Mouse (Mus musculus) heart, postnatal 0 days (tissue): Measurements from ENCODE around the gene Gm10642. TPM values are rescaled to one million over a fixed set of nuclear protein-coding genes. Genes with fewer than 3 reads are reported as not detected.

Experiments
- ATAC-seq: fragments of 200-750 bp; cut with Nextera tagmentation; 2 replicates; pipeline ENCODE4 v1.8.0; 2017; ENCODE audit warnings: low read depth, moderate number of reproducible peaks, moderate library complexity; ENCODE audit not compliant: insufficient read depth
- DNase-seq: peaks from one replicate; pipeline ENCODE4 v3.0.0-alpha.2; 2016; ENCODE audit warnings: low spot score
- H3K27ac ChIP-seq: fragments of 300-500 bp; sonication (generic); 2 replicates; pipeline ENCODE4 v1.5.1; 2014; ENCODE audit warnings: low read depth, mild to moderate bottlenecking
- H3K27me3 ChIP-seq: fragments of 300-500 bp; sonication (generic); 2 replicates; pipeline ENCODE4 v1.6.1; 2014; ENCODE audit warnings: low read length, mixed read lengths; ENCODE audit not compliant: control insufficient read depth, insufficient read depth
- H3K36me3 ChIP-seq: fragments of 300-500 bp; sonication (generic); replicated peaks from 2 replicates; pipeline ENCODE4 v1.6.1; 2014; ENCODE audit warnings: low read length, mixed read lengths; ENCODE audit not compliant: control insufficient read depth, insufficient read depth
- H3K4me1 ChIP-seq: fragments of 300-500 bp; sonication (generic); 2 replicates; pipeline ENCODE4 v1.6.1; 2014; ENCODE audit warnings: antibody characterized with exemption; ENCODE audit not compliant: control insufficient read depth, insufficient read depth
- H3K4me2 ChIP-seq: fragments of 300-500 bp; sonication (generic); 2 replicates; pipeline ENCODE4 v1.6.1; 2014; ENCODE audit warnings: low read depth, mild to moderate bottlenecking, low read length, moderate library complexity
- H3K4me3 ChIP-seq: fragments of 300-500 bp; sonication (generic); 2 replicates; pipeline ENCODE4 v1.5.1; 2014; ENCODE audit warnings: low read depth, low read length
- H3K9ac ChIP-seq: fragments of 300-500 bp; sonication (generic); replicated peaks from 2 replicates; pipeline ENCODE4 v1.6.1; 2014; ENCODE audit warnings: low read depth, low read length, mixed read lengths
- H3K9me3 ChIP-seq: fragments of 300-500 bp; sonication (generic); replicated peaks from 2 replicates; pipeline ENCODE4 v1.6.1; 2016; ENCODE audit warnings: low read length; ENCODE audit not compliant: control insufficient read depth
- CTCF ChIP-seq: IDR thresholded peaks from 2 replicates; pipeline ENCODE4 v1.5.1; 2016; ENCODE audit warnings: antibody characterized with exemption, control low read depth, low read depth
- EP300 ChIP-seq: IDR thresholded peaks from 2 replicates; pipeline ENCODE4 v1.6.1; 2016; ENCODE audit warnings: antibody characterized with exemption, low read depth
- WGBS: fragments of 180-500 bp; shearing (Covaris S2); extraction: QIAGEN DNeasy Blood & Tissue Kit; methylation state at CpG from one replicate; pipeline ENCODE4 v1.1.7; 2014; 5-methylcytosine and 5-hydroxymethylcytosine counted together
- polyA plus RNA-seq: library from polyadenylated mRNA; unstranded; fragments of >200 nt; fragmentation: Nextera tagmentation; extraction: Ambion mirVana; gene quantifications from 2 replicates; pipeline ENCODE4 v1.2.1, GENCODE M21; 2015
- total RNA-seq: library from RNA; depleted of rRNA; stranded (reverse); fragments of >200 nt; gene quantifications from 2 replicates; pipeline ENCODE4 v1.2.3, GENCODE M21; 2014; ENCODE audit warnings: low replicate concordance

Gene Gm10642
- total and polyA plus RNA-seq, 2 experiments from 2014 or later: 0.78 TPM; not detected in 1

DNA sequence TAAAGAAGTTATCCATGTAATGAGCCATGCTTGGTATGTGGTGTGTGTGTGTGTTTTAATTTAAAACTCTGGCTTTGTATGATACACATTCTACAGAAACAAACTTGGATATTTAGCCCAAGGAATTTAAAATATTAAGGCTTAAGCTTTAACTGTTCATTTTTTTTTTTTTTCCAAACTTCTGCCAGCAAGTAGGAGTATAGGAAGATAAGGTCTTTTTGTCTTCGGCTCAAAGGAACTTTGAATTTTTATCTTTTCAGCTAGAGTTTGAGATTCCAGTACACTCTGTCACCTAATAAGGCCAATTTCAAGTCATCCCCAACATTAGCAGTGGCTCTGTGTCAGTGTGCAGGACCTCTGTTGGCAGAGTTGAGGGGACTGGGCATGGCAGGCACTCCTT is 26.2 kb downstream of the Gm10642 start:
- Histone ChIP-seq H3K9me3 (no peaks in the 10 kb centered on the region), H3K4me1 (peaks cover 15% of the 10 kb centered on the region), H3K4me2 (no peak overlapping the region), H3K36me3 (no peaks in the 10 kb centered on the region), H3K27me3 (no peaks in the 10 kb centered on the region), H3K9ac (no peak overlapping the region), H3K27ac (no peak overlapping the region), H3K4me3 (no peak overlapping the region)
- ATAC-seq (no peak), DNase-seq (no peak)
- TF ChIP-seq CTCF (no peak), EP300 (no peak)
- 43% methylated on average over 1 of the region's 1 CpGs for WGBS

DNA sequence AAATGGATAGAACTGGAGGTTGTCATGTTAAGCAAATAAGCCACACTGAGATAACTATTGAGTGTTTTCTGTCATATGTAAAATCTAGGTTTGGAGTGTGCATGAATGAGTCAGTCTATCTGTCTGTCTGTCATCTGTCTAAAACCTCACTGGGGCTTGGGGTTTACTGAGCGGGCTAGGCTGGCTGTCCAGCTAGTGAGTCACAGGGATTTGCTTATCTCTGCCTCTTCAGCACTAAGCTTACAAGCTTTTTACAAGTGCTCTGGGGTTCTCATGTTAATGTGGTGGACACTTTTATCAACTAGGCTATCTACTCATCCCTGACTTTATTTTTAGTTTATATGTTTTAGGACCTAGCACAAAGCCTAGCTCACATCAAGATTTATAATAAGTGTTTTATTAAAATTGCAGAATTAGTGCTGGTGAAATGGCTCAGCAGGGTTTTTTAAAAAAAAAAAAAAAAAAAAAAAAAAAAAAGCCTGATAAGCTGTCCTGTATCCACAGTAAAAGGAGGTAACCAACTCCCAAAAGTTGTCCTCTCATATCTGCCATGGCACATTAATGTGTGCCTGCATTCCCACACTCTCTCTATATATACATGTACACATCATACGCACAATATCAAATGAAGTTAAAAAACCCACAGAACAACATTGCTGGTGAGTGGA is 32.4 kb downstream of the Gm10642 start:
- Histone ChIP-seq H3K9me3 (no peaks in the 10 kb centered on the region), H3K9ac (no peak overlapping the region), H3K4me2 (no peak overlapping the region), H3K4me1 (peaks cover 29% of the 10 kb centered on the region), H3K36me3 (no peaks in the 10 kb centered on the region), H3K27ac (no peak overlapping the region), H3K27me3 (no peaks in the 10 kb centered on the region), H3K4me3 (no peak overlapping the region)
- TF ChIP-seq CTCF (no peak), EP300 (no peak)
- DNase-seq: peak; percentile 52
- ATAC-seq: no peak
- WGBS: 55% methylated on average over 2 of the region's 2 CpGs

DNA sequence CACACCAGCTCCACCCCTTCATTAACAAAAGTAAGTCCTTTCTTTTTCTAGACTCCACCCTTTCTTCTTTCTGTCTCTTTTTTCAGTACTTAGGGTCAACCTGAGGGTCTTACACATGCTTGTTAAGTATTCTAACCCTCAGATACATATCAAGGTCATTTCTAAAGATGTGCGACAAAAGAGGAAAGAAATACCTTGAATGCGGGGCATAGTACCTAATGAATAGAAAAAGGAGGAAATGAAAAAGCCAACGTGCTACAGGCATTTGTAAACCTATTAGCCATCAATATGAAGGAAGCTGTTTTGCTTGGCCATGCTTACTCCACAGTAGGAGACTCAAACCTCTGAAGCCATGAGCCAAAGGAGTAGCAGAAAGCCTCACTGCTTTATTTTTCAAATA is 33.9 kb downstream of the Gm10642 start:
- Histone ChIP-seq H3K9ac (no peak overlapping the region), H3K4me2 (no peak overlapping the region), H3K27me3 (no peaks in the 10 kb centered on the region), H3K27ac (no peak overlapping the region), H3K4me3 (no peak overlapping the region), H3K9me3 (no peaks in the 10 kb centered on the region), H3K4me1 (peaks cover 29% of the 10 kb centered on the region), H3K36me3 (no peaks in the 10 kb centered on the region)
- DNase-seq: no peak
- WGBS: 78% methylated on average over 3 of the region's 3 CpGs
- ATAC-seq: no peak
- no peak for TF ChIP-seq EP300
- TF ChIP-seq CTCF: no peak

DNA sequence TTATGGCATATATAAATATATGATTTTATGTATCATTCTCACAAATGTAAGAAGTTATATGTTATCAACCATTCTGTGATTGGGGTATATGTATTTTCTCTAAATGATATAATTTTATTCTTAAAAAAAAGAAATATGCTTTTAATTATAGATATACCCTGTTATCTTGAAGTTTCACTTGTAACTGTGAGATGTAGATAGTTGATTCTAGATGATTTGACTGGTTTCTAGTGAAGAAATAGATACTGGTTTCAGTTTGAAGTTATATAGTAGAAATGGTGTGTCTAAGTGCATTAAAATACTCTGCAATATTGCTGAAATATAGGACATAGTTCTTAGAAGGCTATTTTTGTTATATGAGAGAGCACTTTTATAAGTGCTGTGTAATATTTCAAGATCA is 34.5 kb downstream of the Gm10642 start:
- H3K4me3 ChIP-seq: no peak overlapping the region
- H3K36me3 ChIP-seq: no peaks in the 10 kb centered on the region
- DNase-seq (no peak), ATAC-seq (no peak)
- H3K9ac ChIP-seq: no peak overlapping the region
- no peak for TF ChIP-seq CTCF
- no peak for TF ChIP-seq EP300
- H3K4me2 ChIP-seq: no peak overlapping the region
- H3K27ac ChIP-seq: no peak overlapping the region
- H3K4me1 ChIP-seq: peaks cover 24% of the 10 kb centered on the region
- H3K9me3 ChIP-seq: no peaks in the 10 kb centered on the region
- H3K27me3 ChIP-seq: no peaks in the 10 kb centered on the region

DNA sequence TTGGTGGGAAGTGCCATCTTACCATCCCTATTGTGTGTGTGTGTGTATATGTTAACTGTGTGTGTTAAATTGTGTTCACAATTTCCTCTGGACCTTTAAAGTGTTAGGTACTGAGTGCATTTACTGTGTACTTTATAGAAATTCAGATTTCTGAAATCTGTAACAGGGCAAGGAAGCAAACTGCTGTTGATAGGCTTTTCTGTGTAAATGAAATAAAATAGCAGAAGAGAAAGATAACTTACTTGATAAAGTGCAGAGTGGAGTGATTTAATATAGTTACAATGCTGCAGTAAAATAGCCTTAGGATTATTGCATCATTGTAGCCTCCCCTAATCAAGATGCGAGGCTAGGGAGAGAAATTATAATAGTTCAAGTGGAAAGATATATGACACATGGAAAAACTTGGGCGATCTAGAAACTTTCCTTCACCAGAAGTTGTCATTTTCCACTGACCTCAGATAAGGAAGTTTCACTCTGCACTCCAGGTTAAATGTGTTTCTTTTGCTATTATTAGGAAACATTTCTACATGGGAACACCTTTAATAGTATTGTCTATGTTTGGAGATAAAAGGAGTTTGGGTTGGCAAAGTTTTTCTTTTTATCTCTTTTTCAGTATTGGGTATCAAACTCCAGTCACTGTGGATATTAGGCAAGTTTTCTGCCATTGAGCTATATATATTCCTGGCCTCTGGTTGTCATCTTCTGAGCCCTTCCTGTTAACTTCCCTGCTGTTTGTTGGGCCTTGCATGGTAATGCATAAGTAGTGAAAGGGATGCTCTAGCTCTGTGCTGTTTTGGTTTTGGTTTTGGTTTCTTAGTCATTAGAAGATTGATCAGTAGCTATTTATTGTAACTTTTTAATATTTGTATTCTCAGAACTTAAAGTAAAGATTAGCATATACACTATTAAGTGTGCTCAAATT is 36.0 kb downstream of the Gm10642 start:
- ATAC-seq (no peak), DNase-seq (no peak)
- Histone ChIP-seq H3K4me2 (no peak overlapping the region), H3K4me1 (peaks cover 22% of the 10 kb centered on the region), H3K9ac (no peak overlapping the region), H3K9me3 (no peaks in the 10 kb centered on the region), H3K36me3 (no peaks in the 10 kb centered on the region), H3K4me3 (no peak overlapping the region), H3K27ac (no peak overlapping the region), H3K27me3 (no peaks in the 10 kb centered on the region)
- 39% methylated on average over 2 of the region's 2 CpGs for WGBS
- TF ChIP-seq CTCF: no peak
- TF ChIP-seq EP300: no peak
